Mouse (Mus musculus) cortical plate, adult 2 months (tissue): ENCODE results near the gene Arhgef33. TPM values are rescaled to one million over a fixed set of nuclear protein-coding genes. Genes with fewer than 3 reads are reported as not detected.
"Not testable (repeated sequence)": the region's sequence is repeated elsewhere in the genome, so short reads cannot be mapped to it uniquely, and the experiment has no call there.

Source experiments
- H3K27ac ChIP-seq: fragments of 200-500 bp; 2 replicates; pipeline ENCODE4 v1.5.1; 2012; ENCODE audit warnings: low read length, control low read depth, inconsistent platforms; ENCODE audit not compliant: insufficient read depth
- H3K4me1 ChIP-seq: fragments of 200-500 bp; 2 replicates; pipeline ENCODE4 v1.6.1; 2011; ENCODE audit warnings: low read length; ENCODE audit not compliant: control insufficient read depth, insufficient read depth
- H3K4me3 ChIP-seq: fragments of 200-500 bp; 2 replicates; pipeline ENCODE4 v1.5.1; 2011; ENCODE audit warnings: mild to moderate bottlenecking, low read length, control low read depth; ENCODE audit not compliant: insufficient read depth
- CTCF ChIP-seq: fragments of 200-500 bp; IDR thresholded peaks from 2 replicates; pipeline ENCODE4 v1.5.1; 2011; ENCODE audit warnings: mild to moderate bottlenecking, control low read depth, low read length; ENCODE audit not compliant: insufficient read depth; ENCODE audit errors: extremely low read depth
- POLR2A ChIP-seq: fragments of 200-500 bp; IDR thresholded peaks from 2 replicates; pipeline ENCODE4 v1.6.1; 2011; ENCODE audit warnings: mild to moderate bottlenecking, low read length, control low read depth; ENCODE audit not compliant: insufficient read depth; ENCODE audit errors: extremely low read depth
- polyA plus RNA-seq: library from polyadenylated mRNA; depleted of rRNA; stranded (reverse); fragments of >200 nt; gene quantifications from 2 replicates; pipeline ENCODE4 v1.2.3, GENCODE M21; 2012; rRNA removed

Arhgef33 gene
- polyA plus RNA-seq, result 2.4 and 2.8 TPM in 2 replicates

DNA sequence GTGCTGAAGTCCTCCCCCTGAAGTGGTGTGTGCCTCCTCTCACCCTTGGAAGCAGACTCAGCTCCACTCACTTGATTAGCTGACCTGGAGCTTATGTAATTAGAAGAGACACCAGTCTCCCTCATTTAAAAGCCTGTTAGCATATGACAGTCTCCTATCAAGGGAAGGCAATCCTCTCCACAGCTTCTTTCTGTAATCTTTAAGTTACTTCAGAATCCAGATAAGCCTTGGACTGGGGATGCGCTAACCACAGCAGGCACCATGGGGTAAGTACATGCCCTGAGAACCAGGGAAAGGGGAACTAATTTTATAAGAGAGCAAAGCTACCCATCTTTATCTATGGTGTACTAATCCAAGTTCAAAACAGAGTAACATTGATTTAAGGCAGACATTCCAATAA, at the start of gene Arhgef33:
Arhgef33 (plus strand) TSS at position 157 of the 400 bp plus-strand sequence.
- no peak within 1 kb of the TSS for H3K27ac ChIP-seq
- TF ChIP-seq POLR2A (no peak), CTCF (no peak)
- no peak within 1 kb of the TSS for H3K4me3 ChIP-seq
- H3K4me1 ChIP-seq, result peaks cover 2% of the 10 kb centered on the region

GRCm38 (mm10) chr17:80267065-80267464, 40.1 kb upstream of the Arhgef33 start:
- TF ChIP-seq CTCF (no peak), POLR2A (no peak)
- no peak overlapping the region for H3K27ac ChIP-seq
- H3K4me3 ChIP-seq, result no peak overlapping the region
- no peaks in the 10 kb centered on the region for H3K4me1 ChIP-seq

- H3K4me3 ChIP-seq, result no peak overlapping the region
- no peak for TF ChIP-seq POLR2A
- no peak for TF ChIP-seq CTCF
- H3K27ac ChIP-seq, result no peak overlapping the region
- no peaks in the 10 kb centered on the region for H3K4me1 ChIP-seq
Measured at GRCm38 (mm10) chr17:80268151-80268550, 39.1 kb upstream of the Arhgef33 start.

GRCm38 (mm10) chr17:80270622-80271021, 36.6 kb upstream of the Arhgef33 start:
- not testable (repeated sequence) for H3K27ac ChIP-seq, H3K4me1 ChIP-seq, H3K4me3 ChIP-seq

GRCm38 (mm10) chr17:80278255-80278654, 29.0 kb upstream of the Arhgef33 start:
- Histone ChIP-seq H3K4me3 (no peak overlapping the region), H3K27ac (no peak overlapping the region), H3K4me1 (no peaks in the 10 kb centered on the region)
- TF ChIP-seq CTCF (no peak), POLR2A (no peak)

GRCm38 (mm10) chr17:80279340-80280070, 27.7 kb upstream of the Arhgef33 start:
- Histone ChIP-seq H3K4me1 (peaks cover 1% of the 10 kb centered on the region; the same call in 1 of the 2 replicates), H3K27ac (no peak overlapping the region), H3K4me3 (no peak overlapping the region)
- TF ChIP-seq CTCF (no peak), POLR2A (no peak)

GRCm38 (mm10) chr17:80284446-80284845, 22.8 kb upstream of the Arhgef33 start:
- TF ChIP-seq CTCF (no peak), POLR2A (no peak)
- Histone ChIP-seq H3K27ac (no peak overlapping the region), H3K4me3 (no peak overlapping the region), H3K4me1 (peaks cover 1% of the 10 kb centered on the region; the same call in 1 of the 2 replicates)

GRCm38 (mm10) chr17:80288012-80288411, 19.2 kb upstream of the Arhgef33 start:
- Histone ChIP-seq H3K4me3 (no peak overlapping the region), H3K4me1 (peaks cover 1% of the 10 kb centered on the region; the same call in 1 of the 2 replicates), H3K27ac (no peak overlapping the region)
- no peak for TF ChIP-seq POLR2A
- TF ChIP-seq CTCF, result no peak

DNA sequence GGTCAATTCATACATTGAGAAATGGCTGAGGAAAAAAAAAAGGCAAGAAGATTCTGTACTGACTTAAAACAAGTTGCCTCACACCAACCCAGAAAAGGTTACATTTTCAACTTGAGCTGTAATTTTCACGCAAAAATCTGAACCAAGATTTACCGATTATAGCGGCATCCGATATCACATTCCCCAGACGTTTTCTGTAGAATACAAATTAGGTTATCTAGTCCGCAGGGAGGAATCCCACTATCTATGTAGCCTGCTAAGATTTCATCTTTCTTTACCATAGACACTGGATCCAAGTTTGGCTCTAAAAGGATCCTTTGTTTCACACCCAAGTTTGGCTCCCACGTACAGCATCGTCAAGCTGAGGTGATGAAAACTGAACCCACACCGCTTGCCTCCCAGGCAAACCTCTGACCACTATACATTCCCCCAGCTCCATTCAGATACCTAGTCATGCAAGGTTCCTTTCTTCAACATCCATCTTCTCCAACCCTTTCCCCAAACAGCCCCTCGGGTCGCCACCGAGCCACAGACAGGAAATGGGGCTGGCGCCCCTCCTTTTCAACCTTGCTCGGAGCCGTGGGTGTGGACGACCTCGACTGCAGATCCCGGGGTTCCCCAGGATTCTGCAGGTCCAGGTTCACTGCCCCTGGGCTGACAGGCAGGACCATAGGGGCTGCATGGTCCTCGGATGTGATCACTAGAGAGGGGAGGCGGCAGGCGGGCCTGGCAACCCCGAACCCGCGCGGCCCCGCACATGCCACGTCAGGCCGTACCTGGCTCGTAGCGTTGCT, 17.7 kb upstream of the Arhgef33 start:
- no peaks in the 10 kb centered on the region for H3K4me1 ChIP-seq
- TF ChIP-seq POLR2A (no peak), CTCF (no peak)
- peak overlapping the region; percentile 49; the same call in 1 of the 2 replicates for H3K27ac ChIP-seq
- peak overlapping the region; percentile 87 for H3K4me3 ChIP-seq

DNA sequence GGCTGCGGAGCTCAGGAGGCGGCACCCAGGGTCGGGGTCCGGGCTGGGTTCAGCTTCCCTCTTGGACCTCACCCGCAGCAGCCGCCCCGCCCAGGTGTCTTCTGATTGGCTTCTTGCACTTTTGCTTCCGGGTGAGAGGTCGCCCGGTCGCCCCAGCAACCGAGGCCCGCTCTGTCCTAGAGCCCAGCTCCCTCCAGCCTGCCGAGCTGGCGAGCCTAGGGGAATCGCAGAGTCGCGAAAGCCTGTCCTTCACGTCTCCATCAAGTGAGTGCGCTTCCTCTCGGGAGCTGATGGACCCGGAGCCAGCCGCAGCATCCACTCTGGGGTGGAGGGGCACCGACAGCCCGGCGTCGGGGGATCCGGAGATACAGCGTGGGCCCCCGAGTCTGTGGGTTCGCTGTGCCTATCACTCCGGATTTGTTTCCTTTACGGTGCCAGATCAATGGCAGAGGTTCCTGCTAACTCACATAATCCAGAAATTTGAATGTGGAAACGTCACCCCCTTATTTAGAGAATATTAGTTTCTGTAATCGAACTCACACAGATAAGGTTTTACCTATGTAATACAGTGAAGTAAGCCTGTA, 17.0 kb upstream of the Arhgef33 start, which contains the start of the genes Morn2 and Dhx57:
Morn2 (plus strand) TSS at position 130 of the 584 bp plus-strand sequence.
Dhx57 (minus strand) TSS at position 403 of the 584 bp plus-strand sequence.
- Histone ChIP-seq H3K27ac (peak within 1 kb of the TSS; percentile 49), H3K4me3 (peak within 1 kb of the TSS; percentile 87), H3K4me1 (no peaks in the 10 kb centered on the region)
- no peak for TF ChIP-seq CTCF
- peak; percentile 74 for TF ChIP-seq POLR2A
